ENCODE assay signal across 10 mouse cellular contexts in the genomic region with DNA sequence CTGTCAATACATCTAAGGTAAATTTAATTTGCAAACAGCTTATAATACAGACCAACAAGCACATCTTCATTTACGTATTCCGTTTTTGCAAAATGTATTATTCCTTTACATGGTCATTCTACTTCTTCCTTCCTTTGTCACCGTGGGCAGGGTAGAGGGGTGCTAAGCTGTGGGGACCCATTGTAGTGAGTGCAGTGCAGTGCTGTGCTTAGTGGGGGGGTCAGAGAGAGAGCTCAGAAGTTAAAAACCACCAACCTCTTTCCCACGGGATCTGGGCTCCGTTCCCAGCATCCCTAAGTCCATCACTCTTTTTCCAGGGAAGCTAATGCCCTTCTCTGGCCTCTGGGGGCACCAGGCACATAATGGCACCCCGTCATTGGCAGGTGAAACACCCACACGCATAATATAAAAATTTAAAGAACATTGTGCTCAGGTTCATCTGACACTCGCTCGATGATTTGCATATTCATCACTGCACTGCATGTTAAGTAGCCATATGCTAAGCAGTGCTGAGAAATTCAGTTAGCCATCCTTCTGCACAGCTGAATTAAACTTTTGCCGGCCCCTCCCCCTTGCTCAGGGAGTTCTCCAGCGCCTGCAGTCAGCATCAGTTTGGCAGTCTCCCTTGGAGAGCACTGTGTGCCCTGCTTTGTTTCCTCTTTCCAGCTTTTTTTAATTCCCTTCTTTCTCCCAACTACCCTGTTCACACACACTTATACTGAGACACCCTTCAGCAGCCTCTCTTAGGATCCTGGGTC. TPM values are rescaled to one million over a fixed set of nuclear protein-coding genes. Genes with fewer than 3 reads are reported as not detected.
DNase-seq lines count a peak whose midpoint lies in the region; ATAC-seq and TF ChIP-seq lines count a peak whose summit lies in the region.
"Had no signal": no experiment of that assay in that cellular context is flagged by ENCODE, and none has a peak within 500 bp of the region (broad histone marks: within the 10 kb centered on the region; RNA-seq: fewer than 3 reads in every experiment).

No protein-coding gene starts in this region.

- H3K9ac ChIP-seq in hindbrain, embryonic 16.5 days (ENCODE audit: low read depth, low read length), result no peak overlapping the region; the same call in 1 of the 2 replicates
- no peak overlapping the region for H3K9ac ChIP-seq in midbrain, embryonic 15.5 days
- H3K9ac ChIP-seq: liver, embryonic 13.5 days had no signal

- H3K9me3 ChIP-seq in hindbrain, embryonic 16.5 days (ENCODE audit: control insufficient read depth, low read length), result no peaks in the 10 kb centered on the region
- no peaks in the 10 kb centered on the region for H3K9me3 ChIP-seq in midbrain, embryonic 15.5 days
- H3K9me3 ChIP-seq: liver, embryonic 13.5 days had no signal

- H3K36me3 ChIP-seq in hindbrain, embryonic 16.5 days (ENCODE audit: control insufficient read depth, insufficient read depth, low read length), result no peaks in the 10 kb centered on the region
- no peaks in the 10 kb centered on the region for H3K36me3 ChIP-seq in midbrain, embryonic 15.5 days (replicated peaks)
- H3K36me3 ChIP-seq: liver, embryonic 13.5 days had no signal

- H3K27me3 ChIP-seq in hindbrain, embryonic 16.5 days (replicated peaks; ENCODE audit: control insufficient read depth, insufficient read depth, low read length), result no peaks in the 10 kb centered on the region
- H3K27me3 ChIP-seq in midbrain, embryonic 15.5 days (replicated peaks), result no peaks in the 10 kb centered on the region
- H3K27me3 ChIP-seq: liver, embryonic 13.5 days had no signal

- no peak overlapping the region for H3K4me3 ChIP-seq in cortical plate, adult 2 months (ENCODE audit: insufficient read depth, low read length)
- H3K4me3 ChIP-seq in hindbrain, embryonic 16.5 days (ENCODE audit: low read length), result peak overlapping the region; percentile 19; the same call in 1 of the 2 replicates
- peak overlapping the region; percentile 15; the same call in 1 of the 2 replicates for H3K4me3 ChIP-seq in midbrain, embryonic 15.5 days
- H3K4me3 ChIP-seq: liver, embryonic 13.5 days had no signal

- ATAC-seq in hindbrain, embryonic 16.5 days, result peak; percentile 94
- peak; percentile 92 for ATAC-seq in midbrain, embryonic 15.5 days (replicated peaks)

- H3K4me2 ChIP-seq in hindbrain, embryonic 16.5 days (ENCODE audit: low read length), result peak overlapping the region; percentile 43
- peak overlapping the region; percentile 33 for H3K4me2 ChIP-seq in midbrain, embryonic 15.5 days
- H3K4me2 ChIP-seq: liver, embryonic 13.5 days had no signal

- 8% methylated on average over 11 of the region's 11 CpGs for WGBS in hindbrain, embryonic 16.5 days
- WGBS in midbrain, embryonic 15.5 days, result 10% methylated on average over 11 of the region's 11 CpGs

- no peak for TF ChIP-seq CTCF in cortical plate, adult 2 months (IDR thresholded peaks at IDR 0.05; ENCODE audit: extremely low read depth, insufficient read depth, low read length)

- peak; percentile 11 for DNase-seq in gastrocnemius, postnatal 10 days
- DNase-seq in gastrocnemius, adult 8-10 months (ENCODE audit: low spot score in 2 of 2), result no peak
- no peak for DNase-seq in thymus, postnatal 36 days
- DNase-seq in lung, postnatal 25 days (ENCODE audit: low spot score), result no peak
- no peak for DNase-seq in cerebellum, adult 8-10 months
- DNase-seq: liver, embryonic 13.5 days had no signal

- no peak for TF ChIP-seq POLR2A in cortical plate, adult 2 months (IDR thresholded peaks at IDR 0.05; ENCODE audit: extremely low read depth, insufficient read depth, low read length)

- H3K27ac ChIP-seq in cortical plate, adult 2 months (ENCODE audit: insufficient read depth, low read length), result peak overlapping the region; percentile 86
- H3K27ac ChIP-seq in hindbrain, embryonic 16.5 days (ENCODE audit: low read depth, low read length), result peak overlapping the region; percentile 81
- H3K27ac ChIP-seq in midbrain, embryonic 15.5 days, result peak overlapping the region; percentile 86
- H3K27ac ChIP-seq: liver, embryonic 13.5 days had no signal

- H3K4me1 ChIP-seq in cortical plate, adult 2 months (ENCODE audit: control insufficient read depth, insufficient read depth, low read length), result peaks cover 17% of the 10 kb centered on the region
- H3K4me1 ChIP-seq in hindbrain, embryonic 16.5 days (ENCODE audit: control insufficient read depth, insufficient read depth, low read depth, low read length), result peaks cover 22% of the 10 kb centered on the region
- peaks cover 46% of the 10 kb centered on the region for H3K4me1 ChIP-seq in midbrain, embryonic 15.5 days
- H3K4me1 ChIP-seq: liver, embryonic 13.5 days had no signal

RNA-seq across cellular contexts. Expression of gene Gm21954, which starts 48.2 kb away (rescaled TPM):
- total RNA-seq in gastrocnemius, postnatal 10 days (2021), result not detected
- total RNA-seq in gastrocnemius, adult 8-10 months (2022), result not detected
- not detected in 2 replicates for polyA plus RNA-seq in cortical plate, adult 2 months (2012; rRNA removed)
- not detected in 2 replicates for polyA plus RNA-seq in hindbrain, embryonic 16.5 days (2015; fragmentation: Nextera tagmentation; extraction: Ambion mirVana)
- not detected in 2 replicates for polyA plus RNA-seq in midbrain, embryonic 15.5 days (2015; fragmentation: Nextera tagmentation; extraction: Ambion mirVana)
- polyA plus RNA-seq: liver, embryonic 13.5 days; testis, adult 2 months had no signal
